24 mouse cellular contexts compared by ENCODE assay signal in the genomic region with DNA sequence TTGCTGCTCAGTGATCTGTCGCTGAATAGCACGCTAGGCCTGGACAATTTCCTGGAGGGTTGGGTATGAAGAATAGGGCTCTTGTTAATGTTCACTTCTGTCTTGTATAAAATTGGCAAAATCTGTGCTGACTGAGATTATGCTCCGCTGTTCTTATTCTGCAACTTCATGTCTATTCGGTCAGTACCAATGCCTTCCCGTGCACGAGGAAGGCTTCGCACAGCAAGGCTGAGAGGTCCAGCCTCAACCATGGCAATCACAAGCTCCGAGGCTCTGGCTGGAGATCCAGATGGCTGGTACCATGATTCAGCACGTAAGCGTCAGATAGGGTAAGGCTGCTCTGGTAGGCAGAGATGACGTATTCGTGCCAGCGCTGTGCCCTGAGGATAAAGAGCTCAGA. TPM values are rescaled to one million over a fixed set of nuclear protein-coding genes. Genes with fewer than 3 reads are reported as not detected.
DNase-seq lines count a peak whose midpoint lies in the region; ATAC-seq and TF ChIP-seq lines count a peak whose summit lies in the region.
"Had no signal": no experiment of that assay in that cellular context is flagged by ENCODE, and none has a peak within 500 bp of the region (broad histone marks: within the 10 kb centered on the region; RNA-seq: fewer than 3 reads in every experiment).

No protein-coding gene starts in this region.

- no peak for TF ChIP-seq CTCF in kidney, postnatal 0 days (IDR thresholded peaks at IDR 0.05; ENCODE audit: low read depth)

- no peak overlapping the region for H3K4me3 ChIP-seq in kidney, postnatal 0 days (replicated peaks; ENCODE audit: low read depth, low read length)
- H3K4me3 ChIP-seq: gastrocnemius, adult 2 months; limb, embryonic 12.5 days; midbrain, embryonic 12.5 days had no signal

- ATAC-seq in kidney, postnatal 0 days (replicated peaks; ENCODE audit: low FRiP score, low read depth) = peak; percentile 18
- no peak for ATAC-seq in megakaryocyte-erythroid progenitor cell, adult 5-6 weeks (replicated peaks; ENCODE audit: low FRiP score, low TSS enrichment, poor library complexity, severe bottlenecking)
- ATAC-seq: CD4-positive, CD25-positive, alpha-beta regulatory T cell, adult 4 months; inflammation-experienced regulatory T-cells, adult 6 months; liver, postnatal 0 days; Patski had no signal

- WGBS in kidney, postnatal 0 days = 88% methylated on average over 13 of the region's 13 CpGs

- H3K27me3 ChIP-seq in kidney, postnatal 0 days (ENCODE audit: insufficient read depth, low read length) = no peaks in the 10 kb centered on the region
- H3K27me3 ChIP-seq: limb, embryonic 12.5 days; midbrain, embryonic 12.5 days; Patski had no signal

- H3K27ac ChIP-seq in kidney, postnatal 0 days = no peak overlapping the region
- H3K27ac ChIP-seq: gastrocnemius, adult 2 months; hindbrain, embryonic 14.5 days; limb, embryonic 12.5 days; midbrain, embryonic 12.5 days had no signal

- no peaks in the 10 kb centered on the region for H3K4me1 ChIP-seq in kidney, postnatal 0 days (replicated peaks; ENCODE audit: insufficient read depth, low read length)
- H3K4me1 ChIP-seq: limb, embryonic 12.5 days; midbrain, embryonic 12.5 days had no signal

- H3K9ac ChIP-seq in kidney, postnatal 0 days (ENCODE audit: low read depth, low read length) = no peak overlapping the region
- H3K9ac ChIP-seq: hindbrain, embryonic 14.5 days; limb, embryonic 12.5 days; liver, postnatal 0 days; midbrain, embryonic 12.5 days had no signal

- intact Hi-C loops in left cerebral cortex, postnatal 25 days (cut with DNase I) = no loop called here

- H3K4me2 ChIP-seq in kidney, postnatal 0 days (ENCODE audit: low read length) = no peak overlapping the region
- H3K4me2 ChIP-seq: hindbrain, embryonic 14.5 days; limb, embryonic 12.5 days; liver, embryonic 11.5 days; midbrain, embryonic 12.5 days had no signal

- DNase-seq in kidney, adult 18-20 months = peak; percentile 47
- DNase-seq in kidney, postnatal 4 days = no peak
- DNase-seq in left cerebral cortex, postnatal 25 days (ENCODE audit: low spot score in 2 of 2) = peak; percentile 27 to 66
- DNase-seq in left cerebral cortex, adult 11 months (ENCODE audit: low spot score) = no peak
- DNase-seq in kidney, postnatal 0 days (ENCODE audit: low spot score) = no peak
- DNase-seq in thymus, postnatal 10 days (ENCODE audit: low spot score in 2 of 2) = no peak
- DNase-seq: adrenal gland, adult 2 months; cerebellum, adult 18-20 months; cerebellum, postnatal 14 days; gastrocnemius, adult 2 months; heart, postnatal 4 days; liver, postnatal 0 days; lung, postnatal 10 days; right cerebral cortex, postnatal 25 days; spleen, adult 18-20 months; thymus, postnatal 14 days had no signal

- no peaks in the 10 kb centered on the region for H3K9me3 ChIP-seq in kidney, postnatal 0 days (replicated peaks; ENCODE audit: low read length)
- H3K9me3 ChIP-seq: limb, embryonic 12.5 days; midbrain, embryonic 12.5 days had no signal

- H3K36me3 ChIP-seq in kidney, postnatal 0 days (ENCODE audit: insufficient read depth, low read length) = 0 out of 2 replicates have a peak, but pooled peaks cover 4% of the 10 kb centered on the region

RNA-seq across cellular contexts. Expression of a gene that starts 24.9 kb away (rescaled TPM):
- total RNA-seq in left cerebral cortex, postnatal 25 days (2021) = 10 to 100 TPM in 1 of 2 experiments, 1 to 10 TPM in 1; 9.4 to 10.4 TPM
- 34.2 and 35.8 TPM in 2 replicates for polyA plus RNA-seq in kidney, postnatal 0 days (2015; fragmentation: Nextera tagmentation; extraction: Ambion mirVana)
- total RNA-seq in megakaryocyte-erythroid progenitor cell, adult 5-6 weeks (2014; fragmentation: Nextera tagmentation) = 55.4 TPM in 2 replicates
- 23.7 and 25.8 TPM in 2 replicates for total RNA-seq in megakaryocyte-erythroid progenitor cell, adult 5-6 weeks (2017)

Comparison
In these comparisons a context has a peak if more than half of its experiments do, and no peak if none do; other contexts are left out.
1. DNase-seq: peak in kidney, adult 18-20 months (single experiment) and left cerebral cortex, postnatal 25 days (2 of 2); none in kidney, postnatal 4 days (0 of 2), left cerebral cortex, adult 11 months (single experiment), kidney, postnatal 0 days (single experiment) and thymus, postnatal 10 days (0 of 2).